Mouse (Mus musculus): ENCODE measurements around the gene Psmb3. TPM values are rescaled to one million over a fixed set of nuclear protein-coding genes. Genes with fewer than 3 reads are reported as not detected.

Gene Psmb3
- total RNA-seq, 2 experiments from 2014 or later: 141 to 151 TPM

DNA sequence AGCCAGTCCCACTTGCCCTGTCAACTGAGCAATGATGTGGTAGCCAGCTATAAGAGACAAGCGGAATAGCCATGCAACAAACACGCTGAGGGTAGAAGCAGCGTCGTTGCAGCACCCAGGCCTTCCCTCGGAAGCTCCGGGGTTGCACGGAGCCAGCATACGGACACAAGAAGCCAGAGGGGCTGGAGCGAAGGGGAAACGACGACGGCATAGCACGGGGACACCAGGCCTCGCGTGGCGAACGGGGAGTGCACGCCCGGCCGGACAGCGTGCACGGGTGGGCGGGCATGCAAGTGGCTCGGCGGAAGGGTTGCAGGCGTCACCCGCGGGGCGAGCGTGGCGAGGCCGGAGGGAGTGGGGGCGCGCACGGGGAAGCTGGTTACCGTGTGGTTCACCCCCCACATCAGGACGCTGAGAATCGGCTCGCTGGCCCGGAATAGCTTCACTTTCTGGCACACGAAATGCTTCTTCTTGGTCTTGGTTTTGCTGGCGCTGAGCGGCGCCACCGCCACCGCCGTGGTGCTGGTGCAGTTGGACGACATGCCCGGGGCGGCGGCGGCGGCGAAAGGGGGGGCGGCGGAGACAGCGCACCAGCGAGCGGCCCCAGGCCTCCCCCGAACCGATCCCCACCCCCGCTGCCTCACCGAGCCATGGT, 41.0 kb downstream of the Psmb3 start, which contains the start of gene Pip4k2b:
TSS of gene Pip4k2b (minus strand) at position 642 of the 655 bp plus-strand sequence.
- no peak for DNase-seq
- intact Hi-C loops (cut with DNase I): loop anchor here (5.0 kb wide), 1 partner anchor 97 kb away; no protein-coding TSS in a partner anchor

DNA sequence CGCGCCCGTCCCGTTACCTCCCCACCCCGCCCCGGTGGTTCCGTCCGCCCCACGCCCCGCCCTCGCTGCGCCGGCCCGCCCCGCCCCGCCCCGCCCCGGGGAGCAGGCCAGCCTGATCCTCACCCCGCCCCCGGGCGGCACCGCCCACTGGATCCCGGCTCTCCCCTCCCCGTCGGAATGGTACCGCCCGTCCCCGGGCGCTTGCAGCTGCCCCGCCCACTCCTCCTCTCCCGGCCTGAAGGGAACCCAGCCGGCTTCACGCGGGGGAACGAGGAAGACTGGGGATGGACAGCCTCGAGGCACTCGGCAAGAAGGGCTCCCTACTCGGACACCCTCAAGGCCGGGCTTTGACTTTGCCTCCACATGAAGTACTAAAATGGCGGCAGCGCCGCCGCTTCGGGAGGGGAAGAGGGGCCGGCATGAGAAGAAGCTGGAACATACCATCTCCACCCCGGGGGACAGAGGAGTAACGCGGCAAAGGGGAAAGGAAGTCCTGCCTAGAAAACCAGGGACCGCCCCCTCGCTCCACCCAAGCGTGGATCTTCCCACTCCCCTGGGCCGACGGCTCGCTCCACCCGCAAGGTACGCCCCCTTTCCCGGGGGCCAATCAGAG, 41.6 kb downstream of the Psmb3 start:
- peak; percentile 97 to 100 for DNase-seq
- intact Hi-C loops (cut with DNase I): loop anchor here (5.0 kb wide), 1 partner anchor 98 kb away; no protein-coding TSS in a partner anchor

DNA sequence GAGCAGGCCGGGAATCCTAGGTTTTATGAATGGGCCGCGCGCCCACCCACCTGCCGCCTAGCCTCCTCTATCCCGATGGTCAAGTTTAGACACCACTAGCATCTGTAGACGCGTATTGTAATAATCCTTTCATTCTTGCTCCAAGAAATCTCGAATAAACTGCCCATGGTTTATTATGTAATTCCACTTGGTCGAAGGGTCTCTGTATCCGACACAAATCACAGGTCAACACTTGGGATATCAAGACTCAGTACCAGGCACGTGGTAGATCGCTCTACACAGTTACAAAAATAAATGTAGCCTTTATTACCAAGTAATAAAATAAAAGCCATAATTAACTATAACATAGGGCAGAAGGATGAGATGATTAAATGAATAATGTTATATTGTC, 42.1 kb downstream of the Psmb3 start:
- intact Hi-C loops (cut with DNase I): no loop called here
- DNase-seq: no peak

DNA sequence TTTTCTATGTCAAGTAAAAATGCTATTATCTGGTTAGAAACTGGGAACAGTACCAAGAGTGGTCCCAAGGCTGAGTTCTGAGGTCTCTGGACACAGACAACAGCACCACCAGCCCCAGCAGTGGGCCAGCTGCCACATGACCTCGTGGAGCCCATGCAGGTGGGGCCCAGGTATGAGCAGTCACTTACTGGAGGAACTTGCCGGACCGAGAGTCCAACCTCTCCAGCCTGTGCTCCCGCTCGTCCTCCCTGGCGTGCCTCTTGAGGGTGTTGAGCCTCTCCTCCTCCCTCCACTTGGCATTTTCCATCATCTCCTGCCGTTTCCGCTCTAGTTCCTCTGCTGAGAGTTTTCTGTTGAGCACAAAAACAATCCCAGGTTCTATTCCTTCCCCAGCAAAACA, 44.6 kb downstream of the Psmb3 start:
- intact Hi-C loops (cut with DNase I): no loop called here
- no peak for DNase-seq

DNA sequence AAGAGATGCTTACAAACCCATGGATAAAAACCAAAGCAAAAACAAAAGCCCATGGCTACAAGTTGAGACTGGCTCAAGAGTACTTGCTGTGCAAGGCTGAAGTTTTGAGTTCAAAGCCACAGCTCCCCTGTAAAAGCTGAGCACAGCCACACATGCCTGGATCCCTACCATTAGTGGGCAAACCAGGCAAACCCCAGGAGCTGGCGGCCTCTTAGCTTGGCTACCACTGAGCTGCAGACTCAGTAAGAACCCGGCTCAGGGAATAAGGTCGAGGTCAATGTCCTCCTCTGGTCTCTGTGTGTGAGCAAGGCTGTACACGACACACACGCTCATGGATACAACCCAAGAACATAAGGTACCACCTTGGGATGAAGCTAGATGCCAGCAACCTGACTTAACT, 45.3 kb downstream of the Psmb3 start:
- intact Hi-C loops (cut with DNase I): no loop called here
- DNase-seq: no peak

DNA sequence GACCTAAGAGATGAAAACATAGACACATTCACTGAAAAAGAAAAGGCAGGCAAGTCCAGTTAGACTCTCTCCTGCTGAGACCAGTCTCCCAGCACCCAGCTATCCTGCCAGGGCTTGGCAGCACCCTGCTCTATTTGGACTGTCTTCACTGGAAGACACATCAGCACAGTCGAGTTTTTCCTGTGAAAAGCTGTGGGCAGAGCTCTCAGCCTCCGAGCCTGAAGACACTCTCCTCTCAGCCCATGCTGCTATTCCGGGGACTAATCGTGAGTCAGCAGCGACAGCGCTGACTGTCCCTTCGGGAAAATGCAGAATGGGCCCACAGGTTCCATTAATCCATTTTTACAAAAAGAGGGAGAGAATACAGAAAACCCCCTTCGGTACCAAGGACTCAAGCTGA, 50.1 kb downstream of the Psmb3 start:
- no peak for DNase-seq
- intact Hi-C loops (cut with DNase I): no loop called here

DNA sequence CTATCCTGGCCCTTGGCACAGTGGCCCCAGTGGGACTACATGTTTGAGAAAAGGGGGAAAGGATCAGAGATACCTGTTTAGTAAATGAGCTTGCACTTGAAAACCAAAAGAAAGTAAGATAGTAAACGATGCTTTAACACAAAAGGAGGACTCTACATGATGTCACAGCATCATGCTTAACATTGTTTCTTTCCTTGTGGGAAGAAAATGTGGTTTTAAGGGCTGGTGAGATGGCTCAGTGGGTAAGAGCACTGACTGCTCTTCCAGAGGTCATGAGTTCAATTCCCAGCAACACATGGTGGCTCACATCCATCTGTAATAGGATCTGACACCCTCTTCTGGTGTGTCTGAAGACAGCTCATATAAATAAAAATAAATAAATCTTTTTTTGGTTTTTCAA, 54.9 kb downstream of the Psmb3 start:
- intact Hi-C loops (cut with DNase I): no loop called here

DNA sequence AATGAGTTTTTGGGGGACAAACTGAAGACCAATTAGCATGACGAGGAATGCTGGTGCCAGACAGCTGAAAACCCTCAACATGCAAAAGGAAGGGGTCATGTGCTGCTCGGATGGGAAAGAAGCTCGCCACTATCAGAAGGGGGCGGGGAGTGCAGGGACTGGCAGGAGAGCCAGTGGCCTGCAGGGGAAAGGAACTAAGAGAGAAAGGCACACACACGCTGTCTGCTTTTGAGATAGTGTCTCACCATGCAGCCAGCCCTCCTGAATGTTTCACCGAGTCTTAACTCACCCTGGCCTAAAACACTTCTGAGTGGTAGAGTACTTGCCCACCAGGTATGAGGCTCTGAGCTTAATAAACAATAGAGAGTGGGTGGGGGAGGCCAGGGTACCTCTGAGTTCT, 55.7 kb downstream of the Psmb3 start:
- intact Hi-C loops (cut with DNase I): no loop called here
- DNase-seq: no peak

More for the DNA sequence above, 54.9 kb downstream of the Psmb3 start:
- DNase-seq: no peak

DNA sequence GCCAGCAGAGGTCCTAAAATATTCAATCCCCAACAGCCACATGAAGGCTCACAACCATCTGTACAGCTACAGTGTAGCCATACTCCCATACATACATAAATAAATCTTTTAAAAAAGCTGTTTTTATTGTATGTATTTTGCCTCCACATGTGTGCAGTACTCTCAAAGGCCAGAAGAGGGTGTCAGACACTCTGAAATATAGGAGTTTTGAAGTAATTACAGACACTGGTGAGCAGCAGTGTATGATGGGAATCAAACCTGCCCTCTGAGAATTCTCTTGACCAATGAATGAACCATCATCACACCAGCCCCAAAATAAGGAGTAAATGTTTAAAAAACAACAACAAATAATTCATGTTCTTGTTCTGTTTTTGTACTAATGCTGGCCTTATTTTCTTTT, 58.4 kb downstream of the Psmb3 start:
- intact Hi-C loops (cut with DNase I): no loop called here
- no peak for DNase-seq

Small RNA genes lying within 50 kb of the gene (microRNA-seq; reads per million reads assigned to microRNA genes)
- gene Gm24158 (ENCODE audit: borderline number of aligned reads in 2 of 2) (0 to 1.4 reads per million in 2 experiments), gene Mir6927 (ENCODE audit: borderline number of aligned reads in 2 of 2) (0 reads per million in 2 experiments), gene Mir8102 (ENCODE audit: borderline number of aligned reads in 2 of 2) (0 to 0.67 reads per million in 2 experiments)

Other genes starting within 250 kb of the Psmb3 start
- gene 4933428G20Rik, start 203.1 kb upstream of the Psmb3 start, total RNA-seq (2021): not detected
- gene Srcin1, start 127.2 kb upstream of the Psmb3 start, total RNA-seq (2021): under 1 TPM; 0.08 to 0.16 TPM
- 1 to 10 TPM in 1 of 2 experiments, under 1 TPM in 1; 0.95 to 2.4 TPM for gene Epop, start 73.7 kb upstream of the Psmb3 start, total RNA-seq (2021)
- gene Mllt6, start 40.0 kb upstream of the Psmb3 start, total RNA-seq (2021): 10 to 100 TPM; 67.0 to 68.8 TPM
- gene Cisd3, start 17.6 kb upstream of the Psmb3 start, total RNA-seq (2021): 100 to 1,000 TPM; 146 TPM
- 1 to 10 TPM; 5.2 to 7.4 TPM for gene Pcgf2, start 2.9 kb upstream of the Psmb3 start, total RNA-seq (2021)
- gene Pip4k2b, start 41.3 kb downstream of the Psmb3 start, total RNA-seq (2021): 10 to 100 TPM; 20.6 to 21.7 TPM
- gene Cwc25, start 63.2 kb downstream of the Psmb3 start, total RNA-seq (2021): 1 to 10 TPM; 7.5 to 7.9 TPM
- not detected for gene 1700001P01Rik, start 72.5 kb downstream of the Psmb3 start, total RNA-seq (2021)
- gene Rpl23, start 79.0 kb downstream of the Psmb3 start, total RNA-seq (2021): 100 to 1,000 TPM; 522 TPM
- 10 to 100 TPM; 37.7 to 40.7 TPM for gene Lasp1, start 95.6 kb downstream of the Psmb3 start, total RNA-seq (2021)
- gene B230217C12Rik, start 137.4 kb downstream of the Psmb3 start, total RNA-seq (2021): 1 to 10 TPM in 1 of 2 experiments, under 1 TPM in 1; 1.00 to 1.4 TPM
- under 1 TPM; 0.35 to 0.69 TPM for gene Fbxo47, start 180.8 kb downstream of the Psmb3 start, total RNA-seq (2021)

Measured in heart, postnatal 36 days (tissue).